Mouse (Mus musculus): Measurements from ENCODE around the gene Fam181a.

DNA sequence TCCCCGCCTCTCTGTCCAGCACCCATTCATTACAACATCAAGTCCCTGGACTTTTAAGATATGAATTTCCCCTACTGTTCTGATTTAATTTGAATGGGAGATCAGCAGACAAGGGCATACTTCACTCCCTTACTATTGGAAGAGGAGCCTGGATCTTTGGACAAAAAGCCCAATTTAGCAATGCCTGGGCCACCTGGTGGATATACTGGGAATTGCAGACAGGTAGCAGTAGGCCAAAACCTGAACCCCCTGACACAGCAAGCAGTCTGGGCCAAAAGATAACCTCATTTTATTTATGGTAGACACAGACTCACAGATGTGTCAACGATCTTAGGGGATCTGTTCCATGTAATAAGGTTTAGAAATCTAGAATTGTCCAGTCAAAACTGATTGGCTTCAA, 9.1 kb upstream of the Fam181a start:
- TF ChIP-seq POLR2A (IDR thresholded peaks at IDR 0.05; ENCODE audit: borderline replicate concordance, control insufficient read depth, low read depth, low read length), result no peak
- TF ChIP-seq CTCF (IDR thresholded peaks at IDR 0.05; ENCODE audit: control insufficient read depth, insufficient read depth, low read length), result peak; percentile 55
